Mouse (Mus musculus) layer of hippocampus, postnatal 14 days (tissue): ENCODE data around the gene Stip1. TPM values are rescaled to one million over a fixed set of nuclear protein-coding genes. Genes with fewer than 3 reads are reported as not detected.

Source experiments
- total RNA-seq, 2 experiments: library from RNA; stranded (reverse); gene quantifications; 2 replicates each; pipeline ENCODE4 v1.2.3; 2021

The Stip1 gene
- total RNA-seq, 2 experiments from 2014 or later: 136 to 159 TPM

Other genes starting within 250 kb of the Stip1 start
- gene Rps6ka4, start 199.3 kb downstream of the Stip1 start, total RNA-seq: 10 to 100 TPM; 27.9 to 30.6 TPM
- gene Ccdc88b, start 181.8 kb downstream of the Stip1 start, total RNA-seq: 1 to 10 TPM; 4.1 to 5.8 TPM
- 10 to 100 TPM; 39.7 to 42.4 TPM for gene Trmt112, start 130.3 kb downstream of the Stip1 start, total RNA-seq
- 100 to 1,000 TPM; 377 to 396 TPM for gene Prdx5, start 129.9 kb downstream of the Stip1 start, total RNA-seq
- 10 to 100 TPM; 52.6 to 59.2 TPM for gene Esrra, start 118.2 kb downstream of the Stip1 start, total RNA-seq
- 10 to 100 TPM; 13.3 to 14.4 TPM for gene Catsperz, start 114.6 kb downstream of the Stip1 start, total RNA-seq
- gene Kcnk4, start 105.5 kb downstream of the Stip1 start, total RNA-seq: 10 to 100 TPM; 26.2 to 26.9 TPM
- 10 to 100 TPM; 37.4 to 39.2 TPM for gene Bad, start 98.1 kb downstream of the Stip1 start, total RNA-seq
- 10 to 100 TPM; 88.1 to 94.9 TPM for gene Gpr137, start 97.5 kb downstream of the Stip1 start, total RNA-seq
- gene Ppp1r14b, start 65.0 kb downstream of the Stip1 start, total RNA-seq: 100 to 1,000 TPM in 1 of 2 experiments, 10 to 100 TPM in 1; 96.6 to 107 TPM
- 10 to 100 TPM; 14.7 to 15.9 TPM for gene Plcb3, start 63.5 kb downstream of the Stip1 start, total RNA-seq
- gene Fkbp2, start 59.5 kb downstream of the Stip1 start, total RNA-seq: 10 to 100 TPM; 68.8 to 73.3 TPM
- gene Vegfb, start 52.3 kb downstream of the Stip1 start, total RNA-seq: 10 to 100 TPM; 67.4 to 70.3 TPM
- 10 to 100 TPM; 18.7 to 24.2 TPM for gene Dnajc4, start 47.4 kb downstream of the Stip1 start, total RNA-seq
- gene Nudt22, start 43.9 kb downstream of the Stip1 start, total RNA-seq: 10 to 100 TPM; 10.9 to 11.9 TPM
- 10 to 100 TPM; 16.4 to 20.4 TPM for gene Trpt1, start 43.8 kb downstream of the Stip1 start, total RNA-seq
- 1 to 10 TPM; 3.6 to 5.4 TPM for gene Fermt3, start 20.5 kb downstream of the Stip1 start, total RNA-seq
- 10 to 100 TPM; 10.3 to 11.6 TPM for gene Macrod1, start 16.8 kb upstream of the Stip1 start, total RNA-seq
- 10 to 100 TPM; 21.8 to 22.6 TPM for gene Flrt1, start 65.8 kb upstream of the Stip1 start, total RNA-seq
- 100 to 1,000 TPM; 278 to 289 TPM for gene Otub1, start 166.3 kb upstream of the Stip1 start, total RNA-seq
- 100 to 1,000 TPM; 973 to 982 TPM for gene Cox8a, start 177.6 kb upstream of the Stip1 start, total RNA-seq
- gene Naa40, start 201.2 kb upstream of the Stip1 start, total RNA-seq: 10 to 100 TPM; 32.1 to 35.0 TPM
- 10 to 100 TPM; 20.2 to 23.2 TPM for gene Rcor2, start 227.4 kb upstream of the Stip1 start, total RNA-seq